7 mouse cellular contexts compared by ENCODE assay signal in the genomic region with DNA sequence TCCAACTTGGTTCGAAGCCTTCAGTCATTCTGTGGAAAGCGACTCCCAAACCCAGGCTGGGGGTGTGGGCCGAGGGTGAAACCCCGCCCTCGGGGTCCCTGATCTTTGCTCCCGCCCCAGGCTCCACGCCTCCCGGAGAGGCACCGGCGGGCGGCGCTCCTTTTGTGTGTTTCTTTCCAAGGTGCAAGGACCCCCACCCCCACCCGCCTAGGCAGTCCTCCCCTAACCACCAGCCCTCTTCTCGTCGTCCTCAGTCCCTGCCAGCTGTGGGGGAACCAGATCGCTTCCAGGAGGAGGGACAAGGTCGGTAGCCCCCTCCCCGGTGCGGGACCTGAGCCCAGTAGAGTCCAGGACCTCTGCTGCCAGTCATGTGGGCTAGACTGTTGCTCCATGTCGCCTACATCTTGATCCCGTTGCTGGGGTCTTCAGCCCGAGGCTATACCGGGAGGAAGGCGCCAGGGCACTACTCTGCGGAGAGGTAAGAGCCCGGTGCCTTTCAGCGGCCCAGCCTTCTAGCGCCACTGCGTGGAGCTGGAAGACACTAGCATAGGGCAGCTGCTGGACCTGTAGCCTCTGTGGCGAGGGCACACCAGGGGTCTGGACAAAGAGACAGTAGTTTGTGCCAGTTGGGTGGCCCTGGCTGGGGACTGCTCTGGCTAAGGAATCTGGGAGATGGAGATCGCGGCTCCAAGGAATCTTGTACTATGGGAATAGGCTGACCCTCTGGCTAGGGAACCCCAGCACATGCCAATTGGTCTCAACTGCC. TPM values are rescaled to one million over a fixed set of nuclear protein-coding genes. Genes with fewer than 3 reads are reported as not detected.
DNase-seq lines count a peak whose midpoint lies in the region; ATAC-seq lines count a peak whose summit lies in the region.

A gene (plus strand): TSS at position 108 of the 766 bp plus-strand sequence.

- peak; percentile 65 for DNase-seq in adrenal gland, postnatal 10 days
- peak; percentile 54 for DNase-seq in cerebellum, adult 9-10 months
- DNase-seq in forelimb bud, embryonic 11.5 days (ENCODE audit: low read depth, low spot score): peak; percentile 58
- DNase-seq in left cerebral cortex, adult 11 months (ENCODE audit: low spot score): peak; percentile 12
- DNase-seq in lung, postnatal 36 days: peak; percentile 25
- DNase-seq in right cerebral cortex, postnatal 4 days: peak; percentile 45

- WGBS in hindbrain, embryonic 16.5 days: 3% methylated on average over 32 of the region's 32 CpGs

- H3K4me1 ChIP-seq in hindbrain, embryonic 16.5 days (ENCODE audit: control insufficient read depth, insufficient read depth, low read depth, low read length): peaks cover 14% of the 10 kb centered on the region

- H3K36me3 ChIP-seq in hindbrain, embryonic 16.5 days (ENCODE audit: control insufficient read depth, insufficient read depth, low read length): peaks cover 13% of the 10 kb centered on the region

- no peaks in the 10 kb centered on the region for H3K27me3 ChIP-seq in hindbrain, embryonic 16.5 days (replicated peaks; ENCODE audit: control insufficient read depth, insufficient read depth, low read length)

- peak; percentile 88 for ATAC-seq in hindbrain, embryonic 16.5 days

- H3K9ac ChIP-seq in hindbrain, embryonic 16.5 days (ENCODE audit: low read depth, low read length): peak within 1 kb of the TSS; percentile 69

- no peaks in the 10 kb centered on the region for H3K9me3 ChIP-seq in hindbrain, embryonic 16.5 days (ENCODE audit: control insufficient read depth, low read length)

- peak within 1 kb of the TSS; percentile 34; the same call in 1 of the 2 replicates for H3K27ac ChIP-seq in hindbrain, embryonic 16.5 days (ENCODE audit: low read depth, low read length)

- peak within 1 kb of the TSS; percentile 98 for H3K4me2 ChIP-seq in hindbrain, embryonic 16.5 days (ENCODE audit: low read length)

- peak within 1 kb of the TSS; percentile 48 for H3K4me3 ChIP-seq in hindbrain, embryonic 16.5 days (ENCODE audit: low read length)

RNA-seq across cellular contexts. Expression of the gene that starts here (rescaled TPM):
- total RNA-seq in adrenal gland, postnatal 10 days (2021): 1 to 10 TPM; 1.9 to 3.2 TPM
- polyA plus RNA-seq in hindbrain, embryonic 16.5 days (2015; fragmentation: Nextera tagmentation; extraction: Ambion mirVana): 1.2 and 1.5 TPM in 2 replicates

Comparison
In these comparisons a context has a peak if more than half of its experiments do, and no peak if none do; other contexts are left out.
1. Peak in every context shown above with its lines: DNase-seq, ATAC-seq, H3K4me3 ChIP-seq and H3K27ac ChIP-seq.
2. DNase-seq: peak in every context shown above with its lines; median percentile 65 in adrenal gland, postnatal 10 days; 58 in forelimb bud, embryonic 11.5 days; 54 in cerebellum, adult 9-10 months; 45 in right cerebral cortex, postnatal 4 days; 25 in lung, postnatal 36 days; 12 in left cerebral cortex, adult 11 months.